ENCODE assay signal across 10 mouse cellular contexts in the genomic region with DNA sequence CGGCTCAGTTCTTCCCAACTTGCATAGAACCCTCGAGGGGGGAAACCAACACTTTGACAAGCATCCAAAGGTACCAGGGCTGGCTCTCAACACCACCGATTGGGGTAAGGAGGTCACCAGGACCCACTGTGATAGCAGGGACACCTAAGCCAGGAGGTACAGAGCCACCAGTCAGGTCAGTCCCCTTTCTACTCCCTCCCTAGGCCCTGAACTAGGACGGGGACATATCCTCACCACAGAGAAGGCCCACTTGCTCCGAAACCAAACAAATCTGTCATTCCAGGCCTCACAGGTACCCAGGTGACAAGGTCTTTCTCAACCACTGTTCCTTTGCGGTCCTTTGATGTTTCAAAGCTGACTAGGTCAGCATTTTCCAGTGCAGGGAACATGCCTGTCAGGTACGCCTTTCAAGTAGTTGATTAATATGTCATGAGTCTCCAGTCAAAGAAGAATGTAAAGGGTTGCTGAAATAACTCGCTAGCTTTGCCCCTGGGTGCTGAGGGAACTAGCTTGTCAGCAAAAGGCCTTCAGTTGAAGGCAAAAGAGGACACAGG.
A peak's percentile ranks its signal among the peaks of the same experiment; 100 is the strongest.
DNase-seq lines count a peak whose midpoint lies in the region; ATAC-seq lines count a peak whose summit lies in the region.
"Had no signal": no experiment of that assay in that cellular context is flagged by ENCODE, and none has a peak within 500 bp of the region (broad histone marks: within the 10 kb centered on the region; RNA-seq: fewer than 3 reads in every experiment).

No protein-coding gene starts in this region.

- H3K27me3 ChIP-seq in hindbrain, embryonic 10.5 days (ENCODE audit: insufficient read depth, poor library complexity, severe bottlenecking), result no peaks in the 10 kb centered on the region
- H3K27me3 ChIP-seq in hindbrain, embryonic 12.5 days, result no peaks in the 10 kb centered on the region
- no peaks in the 10 kb centered on the region for H3K27me3 ChIP-seq in neural tube, embryonic 11.5 days (ENCODE audit: control insufficient read depth, insufficient read depth, low read length)
- no peaks in the 10 kb centered on the region for H3K27me3 ChIP-seq in neural tube, embryonic 15.5 days (replicated peaks)
- H3K27me3 ChIP-seq in limb, embryonic 10.5 days (ENCODE audit: low read depth, poor library complexity, severe bottlenecking), result no peaks in the 10 kb centered on the region

- no peaks in the 10 kb centered on the region for H3K36me3 ChIP-seq in hindbrain, embryonic 10.5 days
- no peaks in the 10 kb centered on the region for H3K36me3 ChIP-seq in hindbrain, embryonic 12.5 days
- H3K36me3 ChIP-seq in neural tube, embryonic 11.5 days (ENCODE audit: control insufficient read depth, insufficient read depth, low read length), result no peaks in the 10 kb centered on the region
- H3K36me3 ChIP-seq in neural tube, embryonic 15.5 days, result no peaks in the 10 kb centered on the region
- H3K36me3 ChIP-seq in limb, embryonic 10.5 days, result no peaks in the 10 kb centered on the region

- H3K4me2 ChIP-seq in hindbrain, embryonic 12.5 days (replicated peaks), result no peak overlapping the region
- no peak overlapping the region for H3K4me2 ChIP-seq in neural tube, embryonic 11.5 days (ENCODE audit: low read depth)
- no peak overlapping the region for H3K4me2 ChIP-seq in neural tube, embryonic 15.5 days

- H3K27ac ChIP-seq in hindbrain, embryonic 10.5 days, result peak overlapping the region; percentile 73
- no peak overlapping the region for H3K27ac ChIP-seq in hindbrain, embryonic 12.5 days
- H3K27ac ChIP-seq in neural tube, embryonic 11.5 days (ENCODE audit: low read depth, low read length), result 0 out of 2 replicates have a peak overlapping the region, but pooled peaks have one; percentile 20
- no peak overlapping the region for H3K27ac ChIP-seq in neural tube, embryonic 15.5 days (replicated peaks)
- peak overlapping the region; percentile 73 for H3K27ac ChIP-seq in limb, embryonic 10.5 days

- H3K9me3 ChIP-seq in hindbrain, embryonic 10.5 days, result no peaks in the 10 kb centered on the region
- H3K9me3 ChIP-seq in hindbrain, embryonic 12.5 days (replicated peaks), result no peaks in the 10 kb centered on the region
- no peaks in the 10 kb centered on the region for H3K9me3 ChIP-seq in neural tube, embryonic 11.5 days (ENCODE audit: control insufficient read depth, low read length)
- H3K9me3 ChIP-seq in neural tube, embryonic 15.5 days (replicated peaks), result no peaks in the 10 kb centered on the region
- no peaks in the 10 kb centered on the region for H3K9me3 ChIP-seq in limb, embryonic 10.5 days (replicated peaks)

- DNase-seq in hindbrain, embryonic 10.5 days (ENCODE audit: low spot score), result no peak
- no peak for DNase-seq in neural tube, embryonic 11.5 days (ENCODE audit: low spot score)
- no peak for DNase-seq in limb, embryonic 10.5 days (ENCODE audit: low spot score)
- DNase-seq in gastrocnemius, postnatal 10 days, result no peak
- DNase-seq in urinary bladder, postnatal 10 days (ENCODE audit: low spot score), result no peak
- DNase-seq: adrenal gland, postnatal 36 days; cerebellum, adult 11 months; midbrain, embryonic 14.5 days had no signal

- ATAC-seq in hindbrain, embryonic 12.5 days (ENCODE audit: low FRiP score), result no peak
- ATAC-seq in neural tube, embryonic 11.5 days (ENCODE audit: insufficient read depth, low FRiP score, low TSS enrichment), result no peak
- no peak for ATAC-seq in neural tube, embryonic 15.5 days (ENCODE audit: low FRiP score)

- H3K9ac ChIP-seq in hindbrain, embryonic 12.5 days, result no peak overlapping the region
- no peak overlapping the region for H3K9ac ChIP-seq in neural tube, embryonic 11.5 days (ENCODE audit: low read length)
- no peak overlapping the region for H3K9ac ChIP-seq in neural tube, embryonic 15.5 days (replicated peaks)

- no peak overlapping the region for H3K4me3 ChIP-seq in hindbrain, embryonic 10.5 days
- H3K4me3 ChIP-seq in hindbrain, embryonic 12.5 days, result no peak overlapping the region
- no peak overlapping the region for H3K4me3 ChIP-seq in neural tube, embryonic 11.5 days (ENCODE audit: low read depth, low read length)
- no peak overlapping the region for H3K4me3 ChIP-seq in neural tube, embryonic 15.5 days (replicated peaks)
- no peak overlapping the region for H3K4me3 ChIP-seq in limb, embryonic 10.5 days

- peaks cover 59% of the 10 kb centered on the region for H3K4me1 ChIP-seq in hindbrain, embryonic 10.5 days (replicated peaks)
- peaks cover 35% of the 10 kb centered on the region for H3K4me1 ChIP-seq in hindbrain, embryonic 12.5 days
- peaks cover 31% of the 10 kb centered on the region for H3K4me1 ChIP-seq in neural tube, embryonic 11.5 days (ENCODE audit: control insufficient read depth, insufficient read depth, low read length)
- peaks cover 35% of the 10 kb centered on the region for H3K4me1 ChIP-seq in neural tube, embryonic 15.5 days
- H3K4me1 ChIP-seq in limb, embryonic 10.5 days, result peaks cover 72% of the 10 kb centered on the region

- 87% methylated on average over 8 of the region's 8 CpGs for WGBS in hindbrain, embryonic 10.5 days
- WGBS in hindbrain, embryonic 12.5 days, result 77% methylated on average over 8 of the region's 8 CpGs
- 86% methylated on average over 8 of the region's 8 CpGs for WGBS in neural tube, embryonic 11.5 days
- 84% methylated on average over 8 of the region's 8 CpGs for WGBS in neural tube, embryonic 15.5 days
- 71% methylated on average over 8 of the region's 8 CpGs for WGBS in limb, embryonic 10.5 days

Comparison
In these comparisons a context has a peak if more than half of its experiments do, and no peak if none do; other contexts are left out.
1. H3K27ac ChIP-seq: peak in hindbrain, embryonic 10.5 days (single experiment), neural tube, embryonic 11.5 days (single experiment) and limb, embryonic 10.5 days (single experiment); none in hindbrain, embryonic 12.5 days (single experiment) and neural tube, embryonic 15.5 days (single experiment).